Mouse (Mus musculus) heart, embryonic 10.5 days (tissue): ENCODE results near the gene H2al1d. TPM values are rescaled to one million over a fixed set of nuclear protein-coding genes. Genes with fewer than 3 reads are reported as not detected.
"Not testable (repeated sequence)": the region's sequence is repeated elsewhere in the genome, so short reads cannot be mapped to it uniquely, and the experiment has no call there.

Experiments used
- DNase-seq: peaks from one replicate; pipeline ENCODE4 v3.0.0-alpha.2; 2017; ENCODE audit warnings: low spot score
- H3K27ac ChIP-seq: fragments of 300-500 bp; sonication (generic); 2 replicates; pipeline ENCODE4 v1.5.1; 2016; ENCODE audit warnings: mild to moderate bottlenecking
- H3K27me3 ChIP-seq: fragments of 300-500 bp; sonication (generic); 2 replicates; pipeline ENCODE4 v1.6.1; 2016; ENCODE audit warnings: mild to moderate bottlenecking; ENCODE audit not compliant: poor library complexity, insufficient read depth, severe bottlenecking
- H3K36me3 ChIP-seq: fragments of 300-500 bp; sonication (generic); 2 replicates; pipeline ENCODE4 v1.6.1; 2016; ENCODE audit warnings: mild to moderate bottlenecking, moderate library complexity
- H3K4me1 ChIP-seq: fragments of 300-500 bp; sonication (generic); 2 replicates; pipeline ENCODE4 v1.6.1; 2016; ENCODE audit warnings: mild to moderate bottlenecking
- H3K4me3 ChIP-seq: fragments of 300-500 bp; sonication (generic); 2 replicates; pipeline ENCODE4 v1.5.1; 2016; ENCODE audit warnings: mild to moderate bottlenecking, moderate library complexity
- H3K9me3 ChIP-seq: fragments of 300-500 bp; sonication (generic); 2 replicates; pipeline ENCODE4 v1.6.1; 2016; ENCODE audit warnings: mild to moderate bottlenecking, moderate library complexity
- WGBS: fragments of 180-500 bp; shearing (Covaris S2); methylation state at CpG from one replicate; pipeline ENCODE4 v1.1.7; 2016; 5-methylcytosine and 5-hydroxymethylcytosine counted together
- polyA plus RNA-seq: library from polyadenylated mRNA; unstranded; fragments of >200 nt; fragmentation: Nextera tagmentation; extraction: Ambion mirVana; gene quantifications from 2 replicates; pipeline ENCODE4 v1.2.1, GENCODE M21; 2016

H2al1d gene
- polyA plus RNA-seq, 1 experiment from 2014 or later, result not detected

DNA sequence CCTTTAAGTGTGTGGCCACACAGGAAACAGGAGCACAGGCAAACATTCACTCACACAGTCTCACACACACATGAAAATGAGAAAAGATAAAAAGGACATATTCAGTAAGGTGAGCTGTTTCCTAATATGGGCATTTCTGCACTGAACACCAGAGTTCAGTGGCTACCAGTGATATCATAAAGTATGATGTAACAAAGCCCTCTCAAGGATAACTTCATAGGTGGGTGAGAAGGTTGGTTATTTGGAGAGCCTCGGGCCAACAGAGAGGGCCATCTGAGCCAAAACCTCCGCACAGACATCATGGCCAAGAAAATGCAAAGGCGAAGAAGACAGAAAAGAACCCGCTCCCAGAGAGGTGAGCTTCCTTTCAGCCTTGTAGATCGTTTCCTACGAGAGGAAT, 6.2 kb downstream of the H2al1d start, which contains the start of gene H2al1f:
TSS of gene H2al1f (plus strand) at position 301 of the 400 bp plus-strand sequence.
- H3K36me3 ChIP-seq, H3K27me3 ChIP-seq, H3K9me3 ChIP-seq, DNase-seq, H3K27ac ChIP-seq, H3K4me1 ChIP-seq, H3K4me3 ChIP-seq: not testable (repeated sequence)
- WGBS, result no CpG with 5 or more reads among the region's 6 CpGs

DNA sequence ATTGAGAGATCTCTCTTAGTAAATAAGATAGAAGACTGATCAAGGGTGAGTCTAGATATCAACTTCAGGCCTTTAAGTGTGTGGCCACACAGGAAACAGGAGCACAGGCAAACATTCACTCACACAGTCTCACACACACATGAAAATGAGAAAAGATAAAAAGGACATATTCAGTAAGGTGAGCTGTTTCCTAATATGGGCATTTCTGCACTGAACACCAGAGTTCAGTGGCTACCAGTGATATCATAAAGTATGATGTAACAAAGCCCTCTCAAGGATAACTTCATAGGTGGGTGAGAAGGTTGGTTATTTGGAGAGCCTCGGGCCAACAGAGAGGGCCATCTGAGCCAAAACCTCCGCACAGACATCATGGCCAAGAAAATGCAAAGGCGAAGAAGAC, 9.3 kb downstream of the H2al1d start, which contains the start of gene H2al1g:
TSS of gene H2al1g (plus strand) at position 301 of the 400 bp plus-strand sequence.
- no CpG with 5 or more reads among the region's 3 CpGs for WGBS
- not testable (repeated sequence) for H3K27ac ChIP-seq, H3K4me3 ChIP-seq, H3K27me3 ChIP-seq, H3K9me3 ChIP-seq, H3K4me1 ChIP-seq, DNase-seq, H3K36me3 ChIP-seq

DNA sequence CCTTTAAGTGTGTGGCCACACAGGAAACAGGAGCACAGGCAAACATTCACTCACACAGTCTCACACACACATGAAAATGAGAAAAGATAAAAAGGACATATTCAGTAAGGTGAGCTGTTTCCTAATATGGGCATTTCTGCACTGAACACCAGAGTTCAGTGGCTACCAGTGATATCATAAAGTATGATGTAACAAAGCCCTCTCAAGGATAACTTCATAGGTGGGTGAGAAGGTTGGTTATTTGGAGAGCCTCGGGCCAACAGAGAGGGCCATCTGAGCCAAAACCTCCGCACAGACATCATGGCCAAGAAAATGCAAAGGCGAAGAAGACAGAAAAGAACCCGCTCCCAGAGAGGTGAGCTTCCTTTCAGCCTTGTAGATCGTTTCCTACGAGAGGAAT, 12.6 kb downstream of the H2al1d start, which contains the start of gene H2al1h:
TSS of gene H2al1h (plus strand) at position 301 of the 400 bp plus-strand sequence.
- no CpG with 5 or more reads among the region's 6 CpGs for WGBS

DNA sequence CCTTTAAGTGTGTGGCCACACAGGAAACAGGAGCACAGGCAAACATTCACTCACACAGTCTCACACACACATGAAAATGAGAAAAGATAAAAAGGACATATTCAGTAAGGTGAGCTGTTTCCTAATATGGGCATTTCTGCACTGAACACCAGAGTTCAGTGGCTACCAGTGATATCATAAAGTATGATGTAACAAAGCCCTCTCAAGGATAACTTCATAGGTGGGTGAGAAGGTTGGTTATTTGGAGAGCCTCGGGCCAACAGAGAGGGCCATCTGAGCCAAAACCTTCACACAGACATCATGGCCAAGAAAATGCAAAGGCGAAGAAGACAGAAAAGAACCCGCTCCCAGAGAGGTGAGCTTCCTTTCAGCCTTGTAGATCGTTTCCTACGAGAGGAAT, 15.7 kb downstream of the H2al1d start, which contains the start of gene H2al1i:
TSS of gene H2al1i (plus strand) at position 301 of the 400 bp plus-strand sequence.
- not testable (repeated sequence) for H3K27ac ChIP-seq
- 86% methylated on average over 2 of the region's 5 CpGs for WGBS

More for the DNA sequence above, 12.6 kb downstream of the H2al1d start, which contains the start of gene H2al1h:
- H3K27me3 ChIP-seq, H3K4me1 ChIP-seq, DNase-seq, H3K9me3 ChIP-seq, H3K4me3 ChIP-seq, H3K27ac ChIP-seq, H3K36me3 ChIP-seq: not testable (repeated sequence)

DNA sequence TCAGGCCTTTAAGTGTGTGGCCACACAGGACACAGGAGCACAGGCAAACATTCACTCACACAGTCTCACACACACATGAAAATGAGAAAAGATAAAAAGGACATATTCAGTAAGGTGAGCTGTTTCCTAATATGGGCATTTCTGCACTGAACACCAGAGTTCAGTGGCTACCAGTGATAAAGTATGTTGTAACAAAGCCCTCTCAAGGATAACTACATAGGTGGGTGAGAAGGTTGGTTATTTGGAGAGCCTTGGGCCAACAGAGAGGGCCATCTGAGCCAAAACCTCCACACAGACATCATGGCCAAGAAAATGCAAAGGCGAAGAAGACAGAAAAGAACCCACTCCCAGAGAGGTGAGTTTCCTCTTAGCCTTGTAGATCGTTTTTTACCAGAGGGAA, 18.9 kb downstream of the H2al1d start, which contains the start of gene H2al1j:
TSS of gene H2al1j (plus strand) at position 301 of the 400 bp plus-strand sequence.
- H3K9me3 ChIP-seq, DNase-seq, H3K27me3 ChIP-seq, H3K4me3 ChIP-seq, H3K27ac ChIP-seq, H3K4me1 ChIP-seq, H3K36me3 ChIP-seq: not testable (repeated sequence)
- 83% methylated on average over 2 of the region's 2 CpGs for WGBS

More for the DNA sequence above, 15.7 kb downstream of the H2al1d start, which contains the start of gene H2al1i:
- not testable (repeated sequence) for H3K9me3 ChIP-seq, H3K36me3 ChIP-seq, H3K4me1 ChIP-seq, DNase-seq, H3K4me3 ChIP-seq, H3K27me3 ChIP-seq

DNA sequence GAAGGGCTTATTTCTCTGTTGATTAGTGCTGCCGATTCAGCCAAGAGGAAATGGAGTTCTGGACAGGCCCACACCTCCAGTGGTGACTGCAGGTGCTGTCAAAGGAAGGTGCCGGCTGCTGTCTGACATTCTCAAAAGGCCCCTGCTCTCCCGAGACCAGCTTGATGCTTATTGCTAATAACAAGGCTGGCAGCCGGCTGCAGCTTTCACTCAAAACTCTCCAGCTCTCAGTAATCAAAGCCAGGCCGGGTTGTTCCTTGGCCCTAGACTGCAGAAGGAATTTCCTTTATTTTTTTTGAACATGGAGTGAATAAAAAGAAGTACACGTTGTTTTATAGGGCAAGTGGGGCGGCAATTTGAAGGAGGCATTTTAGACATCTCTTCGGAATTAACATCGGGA, 37.1 kb downstream of the H2al1d start:
- Histone ChIP-seq H3K27ac (no peak overlapping the region), H3K9me3 (no peaks in the 10 kb centered on the region), H3K36me3 (no peaks in the 10 kb centered on the region), H3K4me1 (no peaks in the 10 kb centered on the region), H3K27me3 (no peaks in the 10 kb centered on the region; the same call in 1 of the 2 replicates), H3K4me3 (no peak overlapping the region)
- WGBS, result 71% methylated on average over 9 of the region's 9 CpGs
- DNase-seq, result no peak

DNA sequence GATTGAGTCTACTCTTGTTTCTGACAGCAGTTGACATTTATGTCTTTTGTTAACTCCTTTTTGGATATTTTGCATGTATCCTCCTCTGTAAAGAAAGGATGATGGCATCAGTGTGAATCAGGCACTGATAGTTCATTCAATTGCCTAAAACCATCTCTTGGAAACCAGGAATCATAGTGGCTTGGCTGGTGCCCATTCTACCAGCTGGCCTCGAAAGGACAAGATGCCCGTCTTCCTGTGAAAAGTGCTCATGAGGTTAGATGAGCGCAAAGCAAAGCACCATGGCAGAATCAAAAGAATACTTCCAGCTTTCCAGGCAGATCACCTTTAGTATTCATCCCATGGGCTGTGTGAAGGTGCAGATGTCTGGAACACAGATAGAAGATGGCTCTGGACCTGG, 38.1 kb downstream of the H2al1d start:
- DNase-seq, result no peak
- Histone ChIP-seq H3K27me3 (no peaks in the 10 kb centered on the region; the same call in 1 of the 2 replicates), H3K27ac (no peak overlapping the region), H3K4me3 (no peak overlapping the region), H3K4me1 (no peaks in the 10 kb centered on the region), H3K9me3 (no peaks in the 10 kb centered on the region), H3K36me3 (no peaks in the 10 kb centered on the region)
- 79% methylated on average over 3 of the region's 3 CpGs for WGBS

Other genes starting within 250 kb of the H2al1d start
- gene H2al1a, start 9.6 kb upstream of the H2al1d start, polyA plus RNA-seq, result not detected in 2 replicates
- not detected in 2 replicates for gene H2al1b, start 6.4 kb upstream of the H2al1d start, polyA plus RNA-seq
- gene H2al1c, start 3.2 kb upstream of the H2al1d start, polyA plus RNA-seq, result not detected in 2 replicates
- gene H2al1e, start 3.1 kb downstream of the H2al1d start, polyA plus RNA-seq, result not detected in 2 replicates
- gene H2al1f, start 6.3 kb downstream of the H2al1d start, polyA plus RNA-seq, result not detected in 2 replicates
- not detected in 2 replicates for gene H2al1g, start 9.4 kb downstream of the H2al1d start, polyA plus RNA-seq
- not detected in 2 replicates for gene H2al1h, start 12.7 kb downstream of the H2al1d start, polyA plus RNA-seq
- gene H2al1i, start 15.8 kb downstream of the H2al1d start, polyA plus RNA-seq, result not detected in 2 replicates
- gene H2al1j, start 19.0 kb downstream of the H2al1d start, polyA plus RNA-seq, result not detected in 2 replicates